Mouse (Mus musculus) liver, embryonic 13.5 days (tissue): ENCODE results near the gene Srgap3. TPM values are rescaled to one million over a fixed set of nuclear protein-coding genes. Genes with fewer than 3 reads are reported as not detected.
"Not testable (repeated sequence)": the region's sequence is repeated elsewhere in the genome, so short reads cannot be mapped to it uniquely, and the experiment has no call there.

Experiments used
- ATAC-seq: fragments of 200-750 bp; cut with Nextera tagmentation; 2 replicates; pipeline ENCODE4 v1.8.0; 2017; ENCODE audit warnings: low read depth, mild to moderate bottlenecking, moderate number of reproducible peaks, moderate library complexity
- DNase-seq: peaks from one replicate; pipeline ENCODE4 v3.0.0; 2022
- H3K27ac ChIP-seq: fragments of 300-500 bp; sonication (generic); 2 replicates; pipeline ENCODE4 v1.5.1; 2015; ENCODE audit warnings: moderate library complexity, mild to moderate bottlenecking, inconsistent platforms
- H3K27me3 ChIP-seq: fragments of 300-500 bp; sonication (generic); 2 replicates; pipeline ENCODE4 v1.6.1; 2015; ENCODE audit warnings: mild to moderate bottlenecking, inconsistent platforms
- H3K36me3 ChIP-seq: fragments of 300-500 bp; sonication (generic); 2 replicates; pipeline ENCODE4 v1.6.1; 2015; ENCODE audit warnings: mild to moderate bottlenecking, inconsistent platforms
- H3K4me1 ChIP-seq: fragments of 300-500 bp; sonication (generic); replicated peaks from 2 replicates; pipeline ENCODE4 v1.6.1; 2015; ENCODE audit warnings: inconsistent platforms
- H3K4me2 ChIP-seq: fragments of 300-500 bp; sonication (generic); 2 replicates; pipeline ENCODE4 v1.6.1; 2015; ENCODE audit warnings: inconsistent platforms, mild to moderate bottlenecking, moderate library complexity
- H3K4me3 ChIP-seq: fragments of 300-500 bp; sonication (generic); replicated peaks from 2 replicates; pipeline ENCODE4 v1.5.1; 2015; ENCODE audit warnings: mild to moderate bottlenecking, inconsistent platforms
- H3K9ac ChIP-seq: fragments of 300-500 bp; sonication (generic); 2 replicates; pipeline ENCODE4 v1.6.1; 2015; ENCODE audit warnings: mild to moderate bottlenecking, inconsistent platforms
- H3K9me3 ChIP-seq: fragments of 300-500 bp; sonication (generic); replicated peaks from 2 replicates; pipeline ENCODE4 v1.6.1; 2016; ENCODE audit warnings: inconsistent platforms
- WGBS: fragments of 180-500 bp; shearing (Covaris S2); methylation state at CpG from one replicate; pipeline ENCODE4 v1.1.7; 2015; ENCODE audit not compliant: insufficient replicate concordance; 5-methylcytosine and 5-hydroxymethylcytosine counted together
- polyA plus RNA-seq: library from polyadenylated mRNA; unstranded; fragments of >200 nt; fragmentation: Nextera tagmentation; extraction: Ambion mirVana; gene quantifications from 2 replicates; pipeline ENCODE4 v1.2.1, GENCODE M21; 2015

Srgap3 gene
- polyA plus RNA-seq, 1 experiment from 2014 or later, result 0.33 TPM

DNA sequence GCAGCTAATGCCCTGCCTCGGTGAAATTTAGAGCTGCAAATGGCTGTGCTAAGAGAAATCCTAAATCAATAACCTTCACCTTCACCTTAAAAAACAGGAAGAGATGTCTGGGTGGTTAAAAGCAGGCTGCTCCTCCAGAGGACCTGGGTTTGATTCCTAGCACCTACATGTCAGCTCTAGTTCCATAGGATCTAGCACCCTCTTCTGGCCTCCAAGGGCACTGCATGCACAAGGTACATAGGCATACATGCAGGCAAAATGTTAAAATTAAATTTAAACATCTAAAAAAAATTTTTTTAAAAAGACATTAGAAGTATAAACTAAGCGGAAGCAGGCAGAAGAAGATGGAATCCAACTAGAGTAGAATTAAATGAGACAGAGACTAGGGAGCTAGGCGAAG lies 214.6 kb downstream of the Srgap3 start:
- Histone ChIP-seq H3K4me2 (no peak overlapping the region), H3K4me3 (no peak overlapping the region), H3K9ac (no peak overlapping the region), H3K27me3 (no peaks in the 10 kb centered on the region), H3K36me3 (no peaks in the 10 kb centered on the region), H3K4me1 (0 out of 2 replicates have a peak, but pooled peaks cover 5% of the 10 kb centered on the region), H3K27ac (no peak overlapping the region), H3K9me3 (no peaks in the 10 kb centered on the region)
- no peak for ATAC-seq
- no peak for DNase-seq
- WGBS, result 74% methylated on average over 3 of the region's 3 CpGs

DNA sequence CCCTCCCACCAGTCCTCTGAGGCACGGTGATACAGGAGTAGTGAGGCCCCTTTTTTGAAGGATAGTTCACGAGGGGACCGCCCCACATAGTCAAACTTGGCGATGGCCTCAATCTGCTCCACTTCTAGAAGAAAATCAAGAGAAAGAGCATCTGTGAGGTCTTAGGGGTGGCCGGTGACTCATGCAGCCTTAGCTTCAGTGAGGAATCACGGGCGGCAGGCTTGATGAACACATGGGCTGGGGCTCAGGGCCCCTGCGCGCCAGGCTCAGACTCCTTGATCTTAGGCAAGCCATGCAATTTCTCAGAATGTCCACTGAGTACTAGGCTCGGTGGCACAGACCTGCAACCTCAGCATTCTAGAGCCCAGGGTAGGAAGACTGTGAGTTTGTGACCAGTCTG lies 215.7 kb downstream of the Srgap3 start:
- 78% methylated on average over 10 of the region's 10 CpGs for WGBS
- DNase-seq (no peak), ATAC-seq (no peak)
- Histone ChIP-seq H3K4me3 (no peak overlapping the region), H3K27me3 (no peaks in the 10 kb centered on the region), H3K4me2 (no peak overlapping the region), H3K36me3 (no peaks in the 10 kb centered on the region), H3K27ac (no peak overlapping the region), H3K4me1 (0 out of 2 replicates have a peak, but pooled peaks cover 5% of the 10 kb centered on the region), H3K9me3 (no peaks in the 10 kb centered on the region), H3K9ac (no peak overlapping the region)

DNA sequence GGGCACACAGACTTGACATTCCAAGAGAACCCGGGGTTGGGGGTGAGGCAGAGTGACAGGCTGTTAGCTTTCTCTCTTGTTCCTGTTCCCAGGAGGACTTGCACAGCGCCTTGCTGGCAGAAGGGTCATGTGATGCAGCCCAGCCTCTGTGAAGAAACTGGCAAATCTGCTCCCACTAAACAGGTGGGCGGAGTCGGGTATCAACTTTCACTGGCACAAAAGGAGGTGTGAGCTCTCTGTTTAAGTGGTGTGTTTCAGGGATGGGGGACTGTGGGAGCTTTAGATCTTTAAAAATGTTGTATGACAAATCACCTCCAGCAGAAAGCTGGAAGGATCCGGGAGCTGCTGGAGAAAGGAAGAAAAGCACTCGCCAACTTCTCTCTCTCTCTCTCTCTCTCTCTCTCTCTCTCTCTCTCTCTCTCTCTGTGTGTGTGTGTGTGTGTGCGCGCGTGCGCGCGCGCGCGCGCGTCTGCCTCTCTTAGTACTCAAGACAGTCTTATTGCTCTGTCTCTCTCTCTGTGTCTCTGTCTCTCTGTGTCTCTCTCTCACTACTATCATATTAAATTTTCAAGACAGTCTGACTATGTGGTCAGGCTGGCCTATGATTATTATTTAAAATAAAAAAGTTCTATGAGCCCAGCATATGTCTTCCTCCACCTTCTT lies 218.2 kb downstream of the Srgap3 start:
- no peaks in the 10 kb centered on the region for H3K27me3 ChIP-seq
- H3K9me3 ChIP-seq, result no peaks in the 10 kb centered on the region
- DNase-seq (no peak), ATAC-seq (0 out of 2 replicates have a peak, but pooled peaks have one; percentile 26)
- no peak overlapping the region for H3K27ac ChIP-seq
- H3K4me3 ChIP-seq, result no peak overlapping the region; the same call in 1 of the 2 replicates
- H3K4me1 ChIP-seq, result 0 out of 2 replicates have a peak, but pooled peaks cover 5% of the 10 kb centered on the region
- H3K36me3 ChIP-seq, result no peaks in the 10 kb centered on the region
- H3K9ac ChIP-seq, result no peak overlapping the region
- 27% methylated on average over 17 of the region's 17 CpGs for WGBS
- peak overlapping the region; percentile 41 for H3K4me2 ChIP-seq

DNA sequence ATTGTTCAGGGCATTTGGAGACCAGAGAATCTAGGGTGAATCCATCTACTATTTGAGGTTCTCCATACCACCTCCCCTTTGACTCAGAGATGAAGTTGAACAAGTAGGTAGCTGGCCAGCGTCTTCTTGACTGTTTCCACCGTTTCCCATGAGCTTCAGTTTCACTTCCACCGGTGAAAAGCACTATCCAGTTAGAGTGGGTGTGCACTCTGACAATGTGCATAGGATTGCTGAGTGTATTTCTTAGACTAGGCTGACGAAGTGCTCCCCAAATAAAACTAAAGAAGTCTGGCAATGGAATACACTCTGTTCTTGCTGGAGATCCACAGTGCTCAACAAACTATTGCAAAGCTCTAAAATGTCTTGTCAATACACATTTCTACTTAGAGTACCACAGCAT lies 221.6 kb downstream of the Srgap3 start:
- Histone ChIP-seq H3K9me3 (no peaks in the 10 kb centered on the region), H3K9ac (no peak overlapping the region), H3K4me1 (0 out of 2 replicates have a peak, but pooled peaks cover 7% of the 10 kb centered on the region), H3K27ac (no peak overlapping the region), H3K36me3 (no peaks in the 10 kb centered on the region), H3K4me3 (no peak overlapping the region), H3K4me2 (no peak overlapping the region), H3K27me3 (no peaks in the 10 kb centered on the region)
- no peak for ATAC-seq
- WGBS, result 63% methylated on average over 4 of the region's 4 CpGs
- no peak for DNase-seq

DNA sequence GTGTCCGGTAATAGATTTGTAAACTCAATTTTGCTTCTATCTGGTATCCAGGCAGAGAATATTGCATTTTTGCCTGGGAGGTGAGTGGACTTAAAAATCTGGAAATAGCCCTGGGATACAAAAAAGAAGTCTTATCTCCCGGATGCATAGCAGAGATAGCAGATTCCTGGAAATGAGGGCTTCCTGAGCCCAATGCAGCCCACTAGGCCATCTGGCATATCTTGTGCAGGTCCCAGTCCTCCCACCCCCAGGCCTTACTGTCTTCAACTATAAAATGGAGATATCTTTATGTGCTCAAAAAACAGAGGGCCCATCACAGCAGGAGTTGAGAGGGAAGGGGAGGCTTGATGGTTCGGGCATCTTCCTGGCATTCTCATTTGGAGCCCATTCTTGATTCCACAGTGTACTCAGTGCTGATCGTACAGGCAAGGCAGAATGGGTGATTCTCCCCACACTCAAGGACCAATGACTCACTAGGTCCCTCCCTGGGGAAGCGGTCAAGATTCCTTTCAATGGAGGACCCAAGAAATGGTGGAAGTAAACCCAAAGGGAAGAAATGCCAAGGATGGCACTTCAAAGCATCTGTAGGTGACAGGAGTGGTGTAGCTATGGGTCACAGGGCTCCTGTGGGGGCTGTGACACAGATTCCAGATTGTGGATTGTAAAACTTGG lies 226.5 kb downstream of the Srgap3 start:
- no peak for DNase-seq
- ATAC-seq, result no peak
- Histone ChIP-seq H3K27me3 (no peaks in the 10 kb centered on the region), H3K36me3 (no peaks in the 10 kb centered on the region), H3K4me2 (no peak overlapping the region), H3K9me3 (no peaks in the 10 kb centered on the region), H3K27ac (no peak overlapping the region), H3K4me3 (no peak overlapping the region), H3K4me1 (0 out of 2 replicates have a peak, but pooled peaks cover 3% of the 10 kb centered on the region), H3K9ac (no peak overlapping the region)
- WGBS, result 59% methylated on average over 5 of the region's 5 CpGs

DNA sequence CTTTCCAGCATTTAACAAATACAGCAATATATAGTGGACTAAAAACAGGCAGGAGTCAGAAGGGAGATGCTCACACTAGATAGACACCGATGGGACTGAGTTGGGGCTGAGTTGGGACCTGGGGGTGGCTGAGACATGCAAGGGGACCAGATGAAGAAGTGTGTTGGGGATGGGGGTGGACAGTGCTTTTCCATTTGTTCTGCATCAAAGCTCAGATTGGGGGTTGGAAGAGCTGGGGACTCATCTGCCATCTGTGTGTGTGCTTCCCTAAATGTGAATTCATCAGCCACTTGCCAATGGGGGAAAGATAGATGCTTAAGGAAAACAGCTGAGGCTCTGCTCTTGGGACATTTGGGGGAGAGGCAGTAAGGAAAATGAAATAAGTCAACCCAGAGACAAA lies 227.1 kb downstream of the Srgap3 start:
- Histone ChIP-seq H3K36me3 (no peaks in the 10 kb centered on the region), H3K27me3 (no peaks in the 10 kb centered on the region), H3K4me1 (0 out of 2 replicates have a peak, but pooled peaks cover 3% of the 10 kb centered on the region), H3K4me2 (no peak overlapping the region), H3K27ac (no peak overlapping the region), H3K9me3 (no peaks in the 10 kb centered on the region), H3K4me3 (no peak overlapping the region), H3K9ac (no peak overlapping the region)
- DNase-seq (no peak), ATAC-seq (no peak)
- 58% methylated on average over 1 of the region's 1 CpGs for WGBS

DNA sequence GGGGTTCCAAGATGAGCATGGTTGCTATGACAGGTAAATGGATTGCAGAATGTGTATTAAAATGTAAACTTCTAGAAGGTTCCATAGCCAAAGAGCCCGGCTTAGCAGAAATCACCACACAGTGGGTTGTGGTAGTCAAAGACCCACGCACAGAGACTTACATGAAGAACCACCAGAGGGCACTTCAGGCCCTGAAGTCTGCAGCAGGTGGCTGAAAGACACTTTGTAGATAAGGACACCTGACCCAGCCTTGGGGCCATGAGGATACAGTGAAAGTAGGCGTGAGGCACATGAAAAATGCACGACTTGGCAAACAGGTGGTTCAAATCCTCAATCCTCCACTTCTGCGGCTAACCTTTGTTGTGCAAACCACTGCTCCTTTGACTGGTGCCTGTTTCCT lies 229.9 kb downstream of the Srgap3 start:
- Histone ChIP-seq H3K4me3 (no peak overlapping the region), H3K9me3 (no peaks in the 10 kb centered on the region), H3K27me3 (no peaks in the 10 kb centered on the region), H3K9ac (no peak overlapping the region), H3K4me1 (0 out of 2 replicates have a peak, but pooled peaks cover 3% of the 10 kb centered on the region), H3K36me3 (no peaks in the 10 kb centered on the region), H3K27ac (no peak overlapping the region), H3K4me2 (no peak overlapping the region)
- DNase-seq, result no peak
- no peak for ATAC-seq
- WGBS, result 49% methylated on average over 5 of the region's 5 CpGs

DNA sequence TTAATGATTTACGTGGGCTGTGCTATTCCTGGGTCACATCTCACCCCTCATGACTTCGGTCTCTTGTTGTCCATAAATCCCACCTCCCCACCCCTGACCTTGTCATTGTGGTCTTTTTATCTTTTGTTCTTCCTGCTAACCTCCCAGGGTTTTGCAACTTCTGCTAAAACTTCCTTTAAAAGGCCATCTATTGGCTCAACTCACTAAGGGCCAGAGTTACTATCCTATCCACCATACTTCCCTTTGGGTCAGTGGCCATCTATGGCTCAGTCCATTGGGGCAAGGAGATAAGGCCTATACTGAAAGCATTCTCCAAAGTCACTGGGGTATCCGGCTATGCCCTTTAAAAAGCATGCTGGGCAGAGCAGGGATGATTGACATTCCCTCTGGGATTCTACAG lies 233.1 kb downstream of the Srgap3 start:
- no peak overlapping the region for H3K9ac ChIP-seq
- H3K4me3 ChIP-seq, result no peak overlapping the region
- H3K9me3 ChIP-seq, result no peaks in the 10 kb centered on the region
- H3K27me3 ChIP-seq, result no peaks in the 10 kb centered on the region
- H3K36me3 ChIP-seq, result no peaks in the 10 kb centered on the region
- H3K4me1 ChIP-seq, result no peaks in the 10 kb centered on the region
- no peak overlapping the region for H3K27ac ChIP-seq
- ATAC-seq (no peak), DNase-seq (no peak)
- no peak overlapping the region for H3K4me2 ChIP-seq
- WGBS, result 30% methylated on average over 3 of the region's 3 CpGs

DNA sequence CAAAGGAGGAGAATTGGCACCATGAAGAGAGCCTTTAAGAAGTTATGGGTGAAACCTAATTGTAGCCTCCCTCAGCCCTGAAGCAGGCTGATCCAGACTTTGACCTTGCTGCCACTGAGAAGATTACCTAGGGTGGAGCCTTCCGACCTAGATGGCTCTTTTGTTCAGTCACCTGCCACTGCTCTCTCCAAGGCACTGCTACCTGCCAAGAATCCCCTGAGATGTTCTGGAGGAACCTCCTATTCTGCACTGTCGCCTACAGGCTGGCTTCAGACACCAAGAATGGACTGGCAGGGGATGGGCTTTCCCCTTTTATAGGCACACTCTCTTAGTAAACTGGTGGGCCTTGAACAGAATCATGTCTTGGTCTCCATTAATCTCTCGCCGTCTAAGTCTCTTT lies 244.8 kb downstream of the Srgap3 start:
- H3K4me3 ChIP-seq, DNase-seq, ATAC-seq, H3K27ac ChIP-seq, H3K4me2 ChIP-seq, H3K4me1 ChIP-seq, H3K9ac ChIP-seq, H3K36me3 ChIP-seq, H3K9me3 ChIP-seq, H3K27me3 ChIP-seq: not testable (repeated sequence)
- 76% methylated on average over 4 of the region's 4 CpGs for WGBS

DNA sequence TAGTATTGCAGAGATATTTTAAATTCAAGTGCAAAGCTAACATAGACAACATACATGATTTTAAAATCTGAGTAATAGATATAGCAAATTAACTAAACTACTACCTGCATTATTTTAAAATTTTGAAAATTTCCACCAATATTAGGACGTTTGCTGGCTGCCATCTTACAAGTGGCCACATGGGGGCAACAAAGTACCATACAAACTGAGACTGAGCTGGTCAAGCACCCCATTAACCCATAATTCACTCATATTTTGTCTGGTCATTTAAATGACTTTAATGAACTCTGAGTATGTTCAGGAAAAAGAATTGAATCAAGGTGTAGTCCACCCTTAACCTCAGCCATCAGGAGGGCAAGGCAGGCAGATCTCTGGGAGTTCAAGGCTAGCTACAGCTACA lies 246.7 kb downstream of the Srgap3 start:
- no peak overlapping the region for H3K27ac ChIP-seq
- peaks cover 12% of the 10 kb centered on the region for H3K4me1 ChIP-seq
- no peak overlapping the region for H3K9ac ChIP-seq
- no peak overlapping the region for H3K4me3 ChIP-seq
- no peak overlapping the region for H3K4me2 ChIP-seq
- WGBS, result 0% methylated on average over 1 of the region's 1 CpGs
- no peak for ATAC-seq
- H3K27me3 ChIP-seq, result 0 out of 2 replicates have a peak, but pooled peaks cover 3% of the 10 kb centered on the region
- no peaks in the 10 kb centered on the region for H3K36me3 ChIP-seq
- DNase-seq, result peak; percentile 14
- H3K9me3 ChIP-seq, result no peaks in the 10 kb centered on the region

DNA sequence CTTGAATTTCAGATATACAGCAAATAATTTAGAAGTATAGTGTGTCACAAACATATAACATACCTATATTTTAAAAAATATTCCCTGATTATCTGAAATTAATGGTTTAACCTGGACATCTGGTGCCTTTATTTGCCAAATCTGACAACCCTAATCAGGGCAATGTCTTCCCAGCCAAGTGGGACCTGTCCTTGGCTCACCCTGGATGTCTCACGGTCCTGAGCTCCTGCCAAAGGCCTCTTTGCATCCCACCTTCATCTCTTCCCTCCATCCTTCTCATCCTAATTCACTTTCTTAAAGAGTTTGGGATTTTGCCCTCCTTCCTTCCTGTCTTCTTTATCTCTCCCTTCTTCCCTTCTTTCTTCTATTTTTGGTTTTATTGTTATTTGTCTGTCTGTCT lies 248.0 kb downstream of the Srgap3 start:
- Histone ChIP-seq H3K9me3 (no peaks in the 10 kb centered on the region), H3K36me3 (no peaks in the 10 kb centered on the region), H3K4me1 (peaks cover 22% of the 10 kb centered on the region), H3K4me2 (no peak overlapping the region), H3K27me3 (0 out of 2 replicates have a peak, but pooled peaks cover 3% of the 10 kb centered on the region), H3K27ac (no peak overlapping the region), H3K9ac (no peak overlapping the region), H3K4me3 (no peak overlapping the region)
- ATAC-seq (no peak), DNase-seq (no peak)
- 37% methylated on average over 1 of the region's 1 CpGs for WGBS
